Mouse (Mus musculus): ENCODE data around the gene Vgll4.
A peak's percentile ranks its signal among the peaks of the same experiment; 100 is the strongest.

Gene Vgll4

GRCm38 (mm10) chr6:114969213-114970120, at the start of gene Vgll4:
Vgll4 (minus strand) TSS chr6:114969994.
- DNase-seq, result peak; percentile 86

- DNase-seq, result no peak
Measured at GRCm38 (mm10) chr6:115015461-115015860, 45.7 kb upstream of the Vgll4 start.

DNA sequence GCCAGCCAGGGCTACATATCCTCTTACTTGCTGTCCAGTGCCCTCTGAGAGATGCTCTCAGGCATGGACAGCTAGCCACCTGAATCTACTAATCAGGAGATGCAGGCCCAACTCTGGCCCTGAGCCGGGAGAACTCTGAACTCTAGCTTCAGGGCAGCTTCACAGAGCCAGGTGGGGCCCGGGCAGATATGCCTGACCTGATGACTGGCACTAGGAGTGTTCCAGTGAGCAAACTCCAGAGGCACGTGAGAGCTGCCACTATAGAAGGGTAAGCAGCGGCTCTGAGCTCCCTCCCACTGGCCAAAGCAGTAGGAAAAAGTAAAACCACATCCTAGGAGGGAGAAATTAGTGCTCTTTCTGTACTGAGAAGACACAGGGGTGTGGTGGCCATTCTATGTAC, 43.8 kb upstream of the Vgll4 start:
- peak; percentile 69 for DNase-seq

DNA sequence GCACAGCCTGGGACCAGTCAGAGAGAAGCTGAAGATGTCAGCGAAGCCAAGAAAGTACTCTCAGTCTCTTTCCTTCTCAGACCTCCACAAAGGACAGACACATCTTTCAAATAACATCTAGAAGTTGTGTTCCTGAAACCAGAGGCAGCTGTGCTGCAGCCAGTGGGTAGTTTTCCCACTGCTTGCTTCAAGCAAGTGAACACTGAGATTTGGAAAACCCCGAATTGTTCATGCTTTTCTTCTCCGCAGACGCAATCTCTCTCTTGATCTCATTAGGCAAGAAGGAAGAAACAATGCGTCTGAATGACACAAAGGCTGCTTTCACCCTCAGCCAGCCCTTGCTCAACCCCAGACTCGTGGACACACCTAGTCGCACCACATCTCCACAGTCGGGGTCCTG, 42.0 kb upstream of the Vgll4 start:
- no peak for DNase-seq

DNA sequence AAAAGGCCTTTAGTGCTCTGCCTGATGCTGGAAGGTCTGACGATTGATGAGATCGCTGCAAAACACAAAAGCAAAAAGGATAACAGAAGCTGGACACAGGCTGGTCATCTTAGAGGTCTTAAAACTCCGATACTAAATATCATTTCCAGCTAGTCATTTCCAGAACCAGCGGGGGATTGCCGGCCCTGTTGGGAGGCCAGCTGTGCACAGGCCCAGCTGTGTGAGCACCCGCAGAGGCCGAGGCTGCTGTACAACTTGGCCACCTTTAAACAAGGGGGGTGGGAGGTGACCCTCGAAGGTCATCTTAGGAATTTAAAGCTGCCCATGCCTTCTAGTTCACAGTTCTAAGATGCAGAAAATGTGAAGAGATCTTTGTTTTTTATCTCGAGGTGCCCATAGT, 41.0 kb upstream of the Vgll4 start:
- no peak for DNase-seq

DNA sequence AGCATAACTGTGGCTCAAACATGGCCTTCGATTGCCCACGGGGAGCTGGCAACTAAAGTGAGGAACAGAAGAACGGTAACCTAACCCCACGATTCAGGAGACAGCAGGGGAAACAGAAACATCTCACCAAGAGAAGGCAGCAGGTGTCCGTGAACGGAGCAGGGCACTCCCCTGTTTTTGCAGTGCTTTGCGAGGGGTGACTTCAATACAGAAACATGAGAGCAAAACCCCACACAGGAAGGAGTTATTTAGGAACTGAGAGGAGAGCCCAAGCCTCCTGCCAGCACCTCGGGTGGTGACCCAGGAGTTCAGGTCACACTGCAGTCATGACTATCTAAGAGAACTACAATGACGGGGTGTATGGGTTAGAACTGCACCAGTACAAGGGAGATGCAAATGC, 40.5 kb upstream of the Vgll4 start:
- no peak for DNase-seq

- DNase-seq, result peak; percentile 78
Measured at GRCm38 (mm10) chr6:115007728-115008127, 37.9 kb upstream of the Vgll4 start.

DNA sequence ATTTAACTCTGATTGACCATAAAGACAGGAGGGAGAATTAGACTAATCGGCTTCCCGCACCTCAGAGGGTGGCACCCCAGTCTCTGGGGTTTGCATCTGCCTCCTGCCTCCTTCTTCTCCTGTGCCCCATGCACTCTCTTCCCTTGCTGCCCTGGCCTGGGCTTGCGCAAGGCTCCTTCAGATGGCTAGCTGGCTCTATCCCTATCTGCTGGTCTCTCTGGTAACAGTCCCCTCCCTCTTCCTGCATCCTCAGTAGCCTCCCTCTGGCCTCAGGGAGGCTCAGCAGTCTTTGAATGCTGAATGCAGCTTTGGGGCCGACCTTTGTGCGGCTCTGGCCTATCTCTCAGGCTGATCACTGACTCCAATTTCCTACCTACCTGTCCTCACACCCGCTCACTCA, 37.2 kb upstream of the Vgll4 start:
- no peak for DNase-seq

DNA sequence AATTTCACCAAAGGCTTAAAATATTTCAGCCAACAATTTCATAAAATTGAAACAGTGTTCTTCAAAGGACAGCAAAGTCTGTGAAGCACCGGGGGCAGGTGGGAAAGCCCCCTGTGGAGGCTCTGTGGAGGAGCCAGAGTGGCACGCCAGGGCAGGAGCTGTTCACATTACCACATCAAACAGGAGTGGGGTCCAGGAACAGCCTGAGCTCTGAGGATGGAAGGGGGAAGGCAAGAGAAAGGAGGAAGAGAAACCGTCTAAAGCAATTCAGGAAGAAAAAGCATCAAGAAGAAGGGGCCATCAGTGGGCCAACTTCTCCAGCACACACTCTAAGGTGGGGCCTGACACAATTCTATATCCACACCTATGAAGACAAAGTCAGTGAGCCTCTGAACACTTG, 36.3 kb upstream of the Vgll4 start:
- DNase-seq, result no peak

- DNase-seq, result no peak
Measured at GRCm38 (mm10) chr6:115005351-115005890, 35.6 kb upstream of the Vgll4 start.

DNA sequence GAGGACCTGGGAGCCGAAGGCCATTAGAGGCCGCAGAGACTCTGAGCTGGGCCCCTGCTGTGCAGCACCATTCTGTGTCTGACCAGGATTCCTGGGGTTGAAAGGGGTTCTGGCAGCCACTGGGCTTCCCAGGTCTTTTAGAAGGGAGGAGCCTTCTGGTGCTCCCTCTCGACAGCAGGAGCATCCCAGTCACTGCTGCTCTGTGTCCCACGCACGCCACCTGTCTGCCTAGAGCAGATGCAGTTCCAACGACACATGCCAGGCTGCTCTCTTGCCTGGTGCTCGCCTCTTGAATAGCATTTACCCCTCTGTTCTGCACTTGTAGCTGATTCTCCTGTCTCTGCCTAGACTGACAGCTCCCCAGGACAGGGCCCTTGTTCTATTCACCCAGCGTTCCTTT, 34.8 kb upstream of the Vgll4 start:
- no peak for DNase-seq

GRCm38 (mm10) chr6:114998374-114999031, 28.7 kb upstream of the Vgll4 start:
- no peak for DNase-seq

GRCm38 (mm10) chr6:114997471-114997870, 27.7 kb upstream of the Vgll4 start:
- DNase-seq, result no peak

- DNase-seq, result no peak
Measured at GRCm38 (mm10) chr6:114996910-114997309, 27.1 kb upstream of the Vgll4 start.

- peak; percentile 20 for DNase-seq
Measured at GRCm38 (mm10) chr6:114994079-114994478, 24.3 kb upstream of the Vgll4 start.

DNA sequence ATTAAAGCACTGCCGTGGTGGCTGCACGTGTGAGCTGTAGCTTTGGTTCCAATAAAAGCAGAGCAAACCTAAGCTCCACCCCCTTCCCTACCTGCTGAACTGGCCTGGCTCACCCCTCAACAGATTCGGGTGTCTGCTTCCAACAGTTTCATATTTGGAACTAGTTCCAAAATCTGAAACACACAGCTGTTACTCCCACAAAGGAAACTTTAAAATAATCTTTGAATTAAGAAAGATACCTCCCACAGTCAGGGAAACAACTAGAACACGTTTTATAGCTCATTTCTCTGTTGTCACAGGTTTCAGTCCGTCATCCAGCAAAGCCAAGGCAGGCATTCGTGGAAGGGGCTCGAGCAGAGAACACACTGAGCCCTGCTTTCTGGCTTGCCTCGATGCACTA, 23.9 kb upstream of the Vgll4 start:
- no peak for DNase-seq

- DNase-seq, result no peak
Measured at GRCm38 (mm10) chr6:114991909-114992308, 22.1 kb upstream of the Vgll4 start.

- peak; percentile 59 for DNase-seq
Measured at GRCm38 (mm10) chr6:114988619-114988980, 18.8 kb upstream of the Vgll4 start.

- DNase-seq, result peak; percentile 46
Measured at GRCm38 (mm10) chr6:114987966-114988618, 18.3 kb upstream of the Vgll4 start.

DNA sequence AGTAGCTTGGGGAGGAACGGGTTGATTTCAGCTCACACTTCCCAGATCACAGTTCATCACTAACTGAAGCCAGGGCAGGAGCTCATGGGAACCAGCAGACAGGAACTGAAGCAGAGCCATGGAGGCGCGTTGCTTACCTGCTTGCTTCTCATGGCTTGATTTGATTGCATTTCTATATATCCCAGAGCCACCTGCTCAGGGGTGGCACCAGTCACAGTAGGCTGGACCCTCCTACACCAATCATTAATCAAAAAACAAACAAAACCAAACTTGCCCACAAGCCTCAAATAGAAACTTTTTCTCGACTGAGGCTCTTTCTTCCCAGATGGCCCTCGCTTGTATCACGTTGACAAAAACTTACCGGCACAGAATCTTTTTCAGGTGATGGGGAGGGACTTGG, 12.9 kb upstream of the Vgll4 start:
- DNase-seq, result no peak

DNA sequence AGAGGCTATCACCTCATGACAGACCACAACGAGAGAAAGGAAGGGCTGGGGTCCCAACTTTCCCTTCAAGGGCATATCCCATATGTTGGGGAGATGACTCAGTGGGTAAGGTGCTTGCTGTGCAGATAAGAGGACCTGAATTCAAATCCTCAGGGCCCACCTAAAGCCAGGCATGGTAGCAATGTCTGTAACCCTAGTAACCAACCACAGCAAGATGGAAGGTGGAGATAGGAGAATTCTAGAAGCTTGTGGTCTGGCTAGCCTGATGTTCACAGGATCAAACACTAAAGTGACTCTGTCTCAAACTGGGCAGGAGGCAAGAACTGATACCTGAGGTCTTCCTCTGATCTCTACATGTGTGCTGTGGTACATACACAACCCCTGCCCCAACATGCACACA, 9.9 kb upstream of the Vgll4 start:
- DNase-seq, result no peak

DNA sequence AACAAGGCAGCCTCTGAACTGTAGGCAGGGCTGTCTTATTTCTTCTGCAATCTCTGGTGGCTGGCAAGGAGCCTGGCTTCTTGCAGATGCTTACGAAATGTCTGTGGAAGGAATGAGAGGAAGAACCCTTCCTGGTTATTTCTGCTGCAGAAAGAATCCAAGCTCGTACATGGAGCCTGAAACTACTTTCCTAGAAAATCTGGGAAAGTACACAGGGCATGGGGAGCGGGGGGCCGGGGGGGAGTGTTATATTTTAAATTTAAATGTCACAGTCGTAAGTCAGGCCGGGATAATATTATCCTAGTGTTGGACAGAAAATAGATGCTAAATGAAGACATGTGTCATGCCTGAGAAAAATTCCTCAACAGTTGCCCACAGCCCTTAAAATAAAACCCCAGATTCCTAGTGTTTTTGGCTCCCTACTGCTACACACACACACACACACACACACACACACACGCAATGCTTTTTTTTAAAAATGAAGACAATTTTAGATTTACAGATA, 7.2 kb upstream of the Vgll4 start:
- DNase-seq, result peak; percentile 33

DNA sequence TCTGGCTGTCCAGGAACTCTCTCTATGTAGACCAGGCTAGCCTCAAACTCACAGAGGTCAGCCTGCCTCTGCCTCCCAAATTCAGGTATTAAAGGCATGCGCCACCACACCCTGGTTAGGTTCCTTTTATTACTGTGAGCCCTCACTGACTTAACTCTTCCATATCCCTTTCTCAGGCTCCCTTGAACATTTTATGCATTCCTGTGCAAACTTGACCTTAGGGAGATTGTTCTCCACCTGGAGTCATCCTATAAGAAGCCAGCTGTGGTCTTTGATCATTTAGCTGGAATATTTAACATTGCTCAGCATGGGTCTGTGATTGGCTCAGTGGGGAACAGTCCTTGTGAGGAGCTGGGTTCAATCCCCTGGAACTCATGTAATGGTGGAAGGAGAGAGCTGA, 4.5 kb upstream of the Vgll4 start:
- DNase-seq, result no peak
